Mouse (Mus musculus): ENCODE data around the gene Cyp17a1. TPM values are rescaled to one million over a fixed set of nuclear protein-coding genes. Genes with fewer than 3 reads are reported as not detected.

Gene Cyp17a1
- polyA plus RNA-seq, 1 experiment from 2014 or later = not detected

DNA sequence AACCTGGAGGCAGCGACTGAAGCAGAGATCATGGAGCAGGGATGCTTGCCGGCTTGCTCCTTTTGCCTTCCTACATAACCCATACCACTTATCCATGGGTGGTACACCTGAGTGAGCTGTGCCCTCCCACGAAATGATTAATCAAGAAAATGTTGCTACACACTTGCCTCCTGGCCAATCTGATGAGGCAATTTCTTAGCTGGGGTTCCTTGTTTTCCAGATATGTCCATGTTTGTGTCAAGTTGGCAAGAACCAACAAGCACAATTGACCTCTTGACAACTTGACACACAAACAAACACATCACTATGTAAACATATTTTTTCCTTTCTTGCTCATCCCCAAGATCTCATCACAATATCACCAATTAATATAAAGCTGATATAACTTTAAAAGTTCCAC lies 2.7 kb upstream of the Cyp17a1 start:
- no peak for ATAC-seq (replicated peaks; ENCODE audit: low FRiP score, low read depth)
- no peaks in the 10 kb centered on the region for H3K27me3 ChIP-seq (ENCODE audit: insufficient read depth, low read length)
- DNase-seq (ENCODE audit: low spot score) = no peak
- 58% methylated on average over 3 of the region's 3 CpGs for WGBS
- no peak overlapping the region for H3K4me3 ChIP-seq (replicated peaks; ENCODE audit: low read depth, low read length)
- no peaks in the 10 kb centered on the region for H3K9me3 ChIP-seq (replicated peaks; ENCODE audit: low read length)
- H3K36me3 ChIP-seq (ENCODE audit: insufficient read depth, low read length) = no peaks in the 10 kb centered on the region
- no peak overlapping the region for H3K9ac ChIP-seq (ENCODE audit: low read depth, low read length)
- H3K27ac ChIP-seq = no peak overlapping the region
- no peaks in the 10 kb centered on the region for H3K4me1 ChIP-seq (replicated peaks; ENCODE audit: insufficient read depth, low read length)
- TF ChIP-seq CTCF (IDR thresholded peaks at IDR 0.05; ENCODE audit: low read depth) = no peak
- H3K4me2 ChIP-seq (ENCODE audit: low read length) = no peak overlapping the region

DNA sequence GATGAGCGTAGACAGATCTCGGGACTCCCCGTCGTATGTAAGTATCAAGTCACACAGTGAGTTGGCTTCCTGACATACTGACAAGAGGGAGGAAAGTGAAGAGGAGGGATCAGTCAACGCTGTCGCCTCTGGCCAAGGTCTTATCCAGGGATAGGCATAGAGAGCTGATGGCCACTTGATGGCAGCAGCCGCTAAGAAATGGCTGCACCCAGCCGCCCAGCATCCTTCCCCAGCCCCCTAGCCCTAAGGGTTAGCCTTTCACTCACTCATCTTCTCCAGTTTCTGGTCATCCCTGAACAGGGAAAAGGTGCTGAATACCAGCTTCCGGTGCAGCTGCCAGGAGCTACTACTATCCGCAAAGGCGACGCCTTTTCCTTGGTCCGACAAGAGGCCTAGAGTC lies 2.3 kb downstream of the Cyp17a1 start:
- no peaks in the 10 kb centered on the region for H3K27me3 ChIP-seq (ENCODE audit: insufficient read depth, low read length)
- ATAC-seq (replicated peaks; ENCODE audit: low FRiP score, low read depth) = peak; percentile 66; the same call in 1 of the 2 replicates
- no peaks in the 10 kb centered on the region for H3K36me3 ChIP-seq (ENCODE audit: insufficient read depth, low read length)
- no peak overlapping the region for H3K4me2 ChIP-seq (ENCODE audit: low read length)
- peak; percentile 89 for TF ChIP-seq CTCF (IDR thresholded peaks at IDR 0.05; ENCODE audit: low read depth)
- no peak overlapping the region for H3K27ac ChIP-seq
- no peak overlapping the region for H3K4me3 ChIP-seq (replicated peaks; ENCODE audit: low read depth, low read length)
- H3K9ac ChIP-seq (ENCODE audit: low read depth, low read length) = no peak overlapping the region
- H3K9me3 ChIP-seq (replicated peaks; ENCODE audit: low read length) = no peaks in the 10 kb centered on the region
- DNase-seq (ENCODE audit: low spot score) = peak; percentile 80
- WGBS = 23% methylated on average over 13 of the region's 13 CpGs
- H3K4me1 ChIP-seq (replicated peaks; ENCODE audit: insufficient read depth, low read length) = no peaks in the 10 kb centered on the region

DNA sequence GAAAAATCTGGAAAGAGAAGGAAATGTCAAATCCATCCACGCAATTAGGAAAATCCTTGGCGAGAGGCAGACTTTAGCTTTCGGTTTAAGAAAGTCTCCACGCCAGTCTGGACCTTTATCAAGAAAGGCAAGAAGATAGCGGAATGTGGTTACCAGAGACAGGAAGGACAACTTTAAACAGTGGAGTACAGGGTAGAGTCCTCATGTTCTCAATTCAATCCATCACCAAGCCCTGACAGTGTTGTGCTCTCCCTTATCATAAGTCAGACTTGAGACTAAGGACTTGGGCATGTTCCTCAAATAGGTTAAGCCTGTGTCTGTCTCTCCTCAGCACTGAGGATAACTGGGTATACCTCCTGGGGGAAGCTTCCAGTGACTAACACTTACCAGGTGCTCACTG lies 3.2 kb downstream of the Cyp17a1 start:
- Histone ChIP-seq H3K9me3 (replicated peaks; ENCODE audit: low read length) (no peaks in the 10 kb centered on the region), H3K27ac (no peak overlapping the region), H3K4me1 (replicated peaks; ENCODE audit: insufficient read depth, low read length) (no peaks in the 10 kb centered on the region), H3K27me3 (ENCODE audit: insufficient read depth, low read length) (no peaks in the 10 kb centered on the region), H3K36me3 (ENCODE audit: insufficient read depth, low read length) (no peaks in the 10 kb centered on the region), H3K9ac (ENCODE audit: low read depth, low read length) (no peak overlapping the region), H3K4me2 (ENCODE audit: low read length) (no peak overlapping the region), H3K4me3 (replicated peaks; ENCODE audit: low read depth, low read length) (no peak overlapping the region)
- TF ChIP-seq CTCF (IDR thresholded peaks at IDR 0.05; ENCODE audit: low read depth) = no peak
- no peak for DNase-seq (ENCODE audit: low spot score)
- WGBS = 86% methylated on average over 5 of the region's 5 CpGs
- no peak for ATAC-seq (replicated peaks; ENCODE audit: low FRiP score, low read depth)

DNA sequence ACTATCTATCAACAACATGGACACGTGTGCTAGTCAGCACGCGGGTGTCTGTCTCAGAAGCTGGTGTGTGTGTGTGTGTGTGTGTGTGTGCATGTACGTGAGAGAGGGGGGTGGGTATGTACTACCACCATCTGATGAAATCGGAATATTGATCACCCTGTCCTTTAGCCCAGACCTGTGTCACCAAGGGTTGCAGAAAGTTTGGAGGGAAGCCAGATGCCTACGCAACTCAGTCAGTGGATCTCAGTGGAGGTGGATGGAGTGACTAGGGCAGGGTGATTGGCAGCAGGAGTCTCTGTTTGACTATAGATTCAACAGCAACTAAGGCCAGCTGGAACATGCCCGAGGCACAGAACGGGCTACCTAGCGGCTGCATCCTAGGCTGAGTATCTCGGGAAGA lies 4.7 kb downstream of the Cyp17a1 start:
- Histone ChIP-seq H3K27me3 (ENCODE audit: insufficient read depth, low read length) (no peaks in the 10 kb centered on the region), H3K27ac (no peak overlapping the region), H3K9me3 (replicated peaks; ENCODE audit: low read length) (no peaks in the 10 kb centered on the region), H3K4me1 (replicated peaks; ENCODE audit: insufficient read depth, low read length) (no peaks in the 10 kb centered on the region), H3K9ac (ENCODE audit: low read depth, low read length) (no peak overlapping the region), H3K36me3 (ENCODE audit: insufficient read depth, low read length) (no peaks in the 10 kb centered on the region), H3K4me3 (replicated peaks; ENCODE audit: low read depth, low read length) (no peak overlapping the region), H3K4me2 (ENCODE audit: low read length) (no peak overlapping the region)
- DNase-seq (ENCODE audit: low spot score) (no peak), ATAC-seq (replicated peaks; ENCODE audit: low FRiP score, low read depth) (no peak)
- 86% methylated on average over 10 of the region's 10 CpGs for WGBS
- no peak for TF ChIP-seq CTCF (IDR thresholded peaks at IDR 0.05; ENCODE audit: low read depth)

DNA sequence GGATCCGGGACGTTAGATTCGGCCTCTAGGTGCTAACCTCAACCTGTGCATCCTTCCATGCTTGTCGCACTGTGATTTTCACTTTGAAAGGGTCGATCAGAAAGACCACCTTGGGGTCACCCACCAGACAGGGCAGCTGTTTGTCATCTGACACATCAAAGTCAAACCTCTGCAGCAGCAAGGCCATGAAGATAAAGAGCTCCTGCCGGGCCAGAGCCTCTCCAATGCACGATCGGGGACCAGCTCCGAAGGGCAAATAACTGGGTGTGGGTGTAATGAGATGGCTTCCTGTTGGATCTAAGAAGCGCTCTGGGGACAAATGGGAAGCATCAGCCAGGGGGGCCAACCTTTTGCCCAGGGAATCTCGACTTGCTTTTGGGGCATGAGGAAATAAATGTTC lies 5.7 kb downstream of the Cyp17a1 start:
- 44% methylated on average over 11 of the region's 11 CpGs for WGBS
- no peaks in the 10 kb centered on the region for H3K4me1 ChIP-seq (replicated peaks; ENCODE audit: insufficient read depth, low read length)
- ATAC-seq (replicated peaks; ENCODE audit: low FRiP score, low read depth) (no peak), DNase-seq (ENCODE audit: low spot score) (no peak)
- H3K4me3 ChIP-seq (replicated peaks; ENCODE audit: low read depth, low read length) = no peak overlapping the region
- no peak overlapping the region for H3K4me2 ChIP-seq (ENCODE audit: low read length)
- no peak for TF ChIP-seq CTCF (IDR thresholded peaks at IDR 0.05; ENCODE audit: low read depth)
- no peak overlapping the region for H3K9ac ChIP-seq (ENCODE audit: low read depth, low read length)
- no peaks in the 10 kb centered on the region for H3K36me3 ChIP-seq (ENCODE audit: insufficient read depth, low read length)
- no peak overlapping the region for H3K27ac ChIP-seq
- H3K9me3 ChIP-seq (replicated peaks; ENCODE audit: low read length) = no peaks in the 10 kb centered on the region
- H3K27me3 ChIP-seq (ENCODE audit: insufficient read depth, low read length) = no peaks in the 10 kb centered on the region

DNA sequence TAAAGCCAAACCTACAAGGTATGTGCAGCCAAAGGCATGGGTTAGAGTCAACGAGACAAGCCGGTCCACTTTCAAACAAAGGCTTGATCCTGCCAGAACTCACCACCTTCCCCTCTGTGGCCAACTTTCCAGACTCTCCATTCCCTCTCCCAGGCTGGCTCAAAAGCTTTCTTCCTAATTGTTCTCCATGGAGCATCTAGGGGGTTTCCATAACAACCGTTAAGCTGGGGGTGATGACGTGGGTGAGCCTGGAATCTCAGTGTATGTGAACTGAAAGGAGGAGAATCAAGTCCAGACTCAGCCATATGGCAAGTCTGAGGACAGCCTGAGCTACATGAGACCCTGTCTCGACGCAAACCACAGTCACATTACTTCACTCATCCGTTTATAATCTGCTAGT lies 7.5 kb downstream of the Cyp17a1 start:
- Histone ChIP-seq H3K9ac (ENCODE audit: low read depth, low read length) (no peak overlapping the region), H3K4me3 (replicated peaks; ENCODE audit: low read depth, low read length) (no peak overlapping the region), H3K36me3 (ENCODE audit: insufficient read depth, low read length) (no peaks in the 10 kb centered on the region), H3K4me1 (replicated peaks; ENCODE audit: insufficient read depth, low read length) (no peaks in the 10 kb centered on the region), H3K4me2 (ENCODE audit: low read length) (no peak overlapping the region), H3K9me3 (replicated peaks; ENCODE audit: low read length) (no peaks in the 10 kb centered on the region), H3K27me3 (ENCODE audit: insufficient read depth, low read length) (no peaks in the 10 kb centered on the region), H3K27ac (no peak overlapping the region)
- no peak for TF ChIP-seq CTCF (IDR thresholded peaks at IDR 0.05; ENCODE audit: low read depth)
- 57% methylated on average over 7 of the region's 7 CpGs for WGBS
- ATAC-seq (replicated peaks; ENCODE audit: low FRiP score, low read depth) = no peak
- DNase-seq (ENCODE audit: low spot score) = no peak

DNA sequence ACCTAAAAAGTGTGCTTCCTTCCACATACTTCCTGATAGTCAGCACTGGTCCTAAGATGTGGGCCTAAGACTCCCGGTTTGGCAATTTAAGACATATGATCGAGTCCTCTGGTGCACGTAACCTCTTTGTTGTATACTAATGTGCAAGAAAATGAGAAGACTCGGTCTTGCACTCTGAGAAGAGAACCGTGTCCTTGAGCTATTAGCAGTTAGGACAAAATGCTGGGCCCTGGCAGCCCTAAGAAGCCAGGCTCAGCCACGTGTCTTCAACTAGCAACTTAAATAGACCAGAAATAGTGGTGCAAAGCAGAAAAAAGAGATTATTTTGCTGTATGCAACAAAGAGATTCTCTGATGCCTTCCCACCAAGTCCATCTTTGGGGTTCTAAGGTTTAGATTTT lies 10.2 kb downstream of the Cyp17a1 start:
- no peak for DNase-seq (ENCODE audit: low spot score)
- whole genome bisulfite sequencing = 76% methylated on average over 6 of the region's 6 CpGs

More for the DNA sequence above, 10.2 kb downstream of the Cyp17a1 start:
- H3K9me3 ChIP-seq (replicated peaks; ENCODE audit: low read length) = no peaks in the 10 kb centered on the region
- no peaks in the 10 kb centered on the region for H3K27me3 ChIP-seq (ENCODE audit: insufficient read depth, low read length)
- no peak for ATAC-seq (replicated peaks; ENCODE audit: low FRiP score, low read depth)
- H3K4me1 ChIP-seq (replicated peaks; ENCODE audit: insufficient read depth, low read length) = no peaks in the 10 kb centered on the region
- no peak overlapping the region for H3K4me2 ChIP-seq (ENCODE audit: low read length)
- no peak overlapping the region for H3K27ac ChIP-seq
- H3K9ac ChIP-seq (ENCODE audit: low read depth, low read length) = no peak overlapping the region
- no peaks in the 10 kb centered on the region for H3K36me3 ChIP-seq (ENCODE audit: insufficient read depth, low read length)
- no peak for TF ChIP-seq CTCF (IDR thresholded peaks at IDR 0.05; ENCODE audit: low read depth)
- no peak overlapping the region for H3K4me3 ChIP-seq (replicated peaks; ENCODE audit: low read depth, low read length)

Measured in kidney, postnatal 0 days (tissue).